Mouse (Mus musculus) intestine, embryonic 15.5 days (tissue): Measurements from ENCODE around the gene Plbd2. TPM values are rescaled to one million over a fixed set of nuclear protein-coding genes. Genes with fewer than 3 reads are reported as not detected.

Experiments used
- ATAC-seq: fragments of 200-750 bp; cut with Nextera tagmentation; 2 replicates; pipeline ENCODE4 v1.8.0; 2017; ENCODE audit warnings: moderate TSS enrichment, moderate library complexity
- H3K27ac ChIP-seq: fragments of 300-500 bp; sonication (generic); 2 replicates; pipeline ENCODE4 v1.5.1; 2015; ENCODE audit warnings: mild to moderate bottlenecking, inconsistent platforms
- H3K27me3 ChIP-seq: fragments of 300-500 bp; sonication (generic); replicated peaks from 2 replicates; pipeline ENCODE4 v1.6.1; 2015; ENCODE audit warnings: inconsistent platforms
- H3K36me3 ChIP-seq: fragments of 300-500 bp; sonication (generic); 2 replicates; pipeline ENCODE4 v1.6.1; 2015; ENCODE audit warnings: inconsistent platforms
- H3K4me1 ChIP-seq: fragments of 300-500 bp; sonication (generic); replicated peaks from 2 replicates; pipeline ENCODE4 v1.6.1; 2015; ENCODE audit warnings: inconsistent platforms
- H3K4me2 ChIP-seq: fragments of 300-500 bp; sonication (generic); replicated peaks from 2 replicates; pipeline ENCODE4 v1.6.1; 2015; ENCODE audit warnings: mild to moderate bottlenecking, inconsistent platforms
- H3K4me3 ChIP-seq: fragments of 300-500 bp; sonication (generic); replicated peaks from 2 replicates; pipeline ENCODE4 v1.5.1; 2015; ENCODE audit warnings: inconsistent platforms
- H3K9ac ChIP-seq: fragments of 300-500 bp; sonication (generic); 2 replicates; pipeline ENCODE4 v1.6.1; 2015; ENCODE audit warnings: inconsistent platforms
- H3K9me3 ChIP-seq: fragments of 300-500 bp; sonication (generic); 2 replicates; pipeline ENCODE4 v1.6.1; 2016; ENCODE audit warnings: inconsistent platforms
- WGBS: fragments of 180-500 bp; shearing (Covaris S2); methylation state at CpG from one replicate; pipeline ENCODE4 v1.1.7; 2015; 5-methylcytosine and 5-hydroxymethylcytosine counted together
- polyA plus RNA-seq: library from polyadenylated mRNA; unstranded; fragments of >200 nt; fragmentation: Nextera tagmentation; extraction: Ambion mirVana; gene quantifications from 2 replicates; pipeline ENCODE4 v1.2.1, GENCODE M21; 2015

The Plbd2 gene
- 49.8 and 50.2 TPM in 2 replicates for polyA plus RNA-seq

GRCm38 (mm10) chr5:120503144-120503795 lies at the start of gene Plbd2:
TSS of gene Plbd2 (minus strand) at chr5:120503625.
- H3K4me1 ChIP-seq, result peaks cover 25% of the 10 kb centered on the region
- under 1% methylated on average over 54 of the region's 55 CpGs for WGBS
- peak within 1 kb of the TSS; percentile 88 for H3K4me3 ChIP-seq

GRCm38 (mm10) chr5:120550673-120551072 lies 47.2 kb upstream of the Plbd2 start:
- Histone ChIP-seq H3K27ac (no peak overlapping the region), H3K4me3 (no peak overlapping the region), H3K4me2 (no peak overlapping the region), H3K27me3 (no peaks in the 10 kb centered on the region), H3K36me3 (peaks cover 22% of the 10 kb centered on the region), H3K9me3 (no peaks in the 10 kb centered on the region), H3K9ac (no peak overlapping the region), H3K4me1 (0 out of 2 replicates have a peak, but pooled peaks cover 3% of the 10 kb centered on the region)
- 93% methylated on average over 5 of the region's 5 CpGs for WGBS
- ATAC-seq, result no peak

More at GRCm38 (mm10) chr5:120503144-120503795, at the start of gene Plbd2:
- Histone ChIP-seq H3K9me3 (no peaks in the 10 kb centered on the region), H3K36me3 (peaks cover 2% of the 10 kb centered on the region; the same call in 1 of the 2 replicates), H3K9ac (peak within 1 kb of the TSS; percentile 77), H3K27ac (no peak within 1 kb of the TSS), H3K27me3 (no peaks in the 10 kb centered on the region), H3K4me2 (peak within 1 kb of the TSS; percentile 83)
- ATAC-seq, result peak; percentile 79

- 64% methylated on average over 5 of the region's 5 CpGs for WGBS
- Histone ChIP-seq H3K4me1 (0 out of 2 replicates have a peak, but pooled peaks cover 3% of the 10 kb centered on the region), H3K4me3 (no peak overlapping the region), H3K9ac (no peak overlapping the region), H3K4me2 (no peak overlapping the region; the same call in 1 of the 2 replicates), H3K36me3 (peaks cover 19% of the 10 kb centered on the region), H3K27me3 (no peaks in the 10 kb centered on the region), H3K27ac (0 out of 2 replicates have a peak overlapping the region, but pooled peaks have one; percentile 27), H3K9me3 (no peaks in the 10 kb centered on the region)
- peak; percentile 79 for ATAC-seq
Measured at GRCm38 (mm10) chr5:120550137-120550536, 46.7 kb upstream of the Plbd2 start.

GRCm38 (mm10) chr5:120548236-120548850 lies 44.9 kb upstream of the Plbd2 start:
- Histone ChIP-seq H3K27ac (no peak overlapping the region), H3K4me1 (0 out of 2 replicates have a peak, but pooled peaks cover 3% of the 10 kb centered on the region), H3K4me3 (no peak overlapping the region), H3K36me3 (peaks cover 13% of the 10 kb centered on the region), H3K27me3 (no peaks in the 10 kb centered on the region), H3K9ac (no peak overlapping the region), H3K4me2 (no peak overlapping the region), H3K9me3 (no peaks in the 10 kb centered on the region)
- peak; percentile 34; the same call in 1 of the 2 replicates for ATAC-seq
- WGBS, result 69% methylated on average over 11 of the region's 11 CpGs

- Histone ChIP-seq H3K9ac (no peak overlapping the region), H3K9me3 (no peaks in the 10 kb centered on the region), H3K36me3 (peaks cover 23% of the 10 kb centered on the region), H3K27ac (no peak overlapping the region), H3K27me3 (no peaks in the 10 kb centered on the region), H3K4me1 (peaks cover 16% of the 10 kb centered on the region; the same call in 1 of the 2 replicates), H3K4me3 (no peak overlapping the region), H3K4me2 (no peak overlapping the region)
- WGBS, result 74% methylated on average over 5 of the region's 5 CpGs
- no peak for ATAC-seq
Measured at GRCm38 (mm10) chr5:120536632-120537031, 33.2 kb upstream of the Plbd2 start.

- WGBS, result 87% methylated on average over 13 of the region's 13 CpGs
- H3K9me3 ChIP-seq, result no peaks in the 10 kb centered on the region
- ATAC-seq, result no peak
- H3K27me3 ChIP-seq, result no peaks in the 10 kb centered on the region
- H3K4me1 ChIP-seq, result peaks cover 16% of the 10 kb centered on the region; the same call in 1 of the 2 replicates
- H3K36me3 ChIP-seq, result peaks cover 23% of the 10 kb centered on the region
- H3K9ac ChIP-seq, result no peak overlapping the region
- no peak overlapping the region for H3K4me3 ChIP-seq
- no peak overlapping the region for H3K27ac ChIP-seq
- no peak overlapping the region for H3K4me2 ChIP-seq
Measured at GRCm38 (mm10) chr5:120536046-120536445, 32.6 kb upstream of the Plbd2 start.

GRCm38 (mm10) chr5:120534686-120535075 lies 31.3 kb upstream of the Plbd2 start:
- ATAC-seq, result no peak
- no peak overlapping the region for H3K9ac ChIP-seq
- 0 out of 2 replicates have a peak overlapping the region, but pooled peaks have one; percentile 32 for H3K27ac ChIP-seq
- H3K36me3 ChIP-seq, result peaks cover 12% of the 10 kb centered on the region
- H3K4me3 ChIP-seq, result no peak overlapping the region
- WGBS, result 58% methylated on average over 2 of the region's 2 CpGs
- H3K4me1 ChIP-seq, result peaks cover 16% of the 10 kb centered on the region; the same call in 1 of the 2 replicates
- no peak overlapping the region for H3K4me2 ChIP-seq
- H3K9me3 ChIP-seq, result no peaks in the 10 kb centered on the region
- no peaks in the 10 kb centered on the region for H3K27me3 ChIP-seq

GRCm38 (mm10) chr5:120534071-120534685 lies 30.8 kb upstream of the Plbd2 start:
- Histone ChIP-seq H3K36me3 (peaks cover 10% of the 10 kb centered on the region; the same call in 1 of the 2 replicates), H3K27ac (0 out of 2 replicates have a peak overlapping the region, but pooled peaks have one; percentile 32), H3K9me3 (no peaks in the 10 kb centered on the region), H3K4me3 (no peak overlapping the region), H3K4me2 (no peak overlapping the region), H3K27me3 (no peaks in the 10 kb centered on the region), H3K4me1 (peaks cover 16% of the 10 kb centered on the region; the same call in 1 of the 2 replicates), H3K9ac (no peak overlapping the region)
- no peak for ATAC-seq
- WGBS, result 55% methylated on average over 15 of the region's 15 CpGs

- WGBS, result 80% methylated on average over 8 of the region's 8 CpGs
- no peaks in the 10 kb centered on the region for H3K36me3 ChIP-seq
- no peak for ATAC-seq
Measured at GRCm38 (mm10) chr5:120531631-120532030, 28.2 kb upstream of the Plbd2 start.

GRCm38 (mm10) chr5:120527296-120527964 lies 24.0 kb upstream of the Plbd2 start:
- WGBS, result 77% methylated on average over 18 of the region's 20 CpGs
- no peak overlapping the region for H3K27ac ChIP-seq
- peaks cover 3% of the 10 kb centered on the region; the same call in 1 of the 2 replicates for H3K36me3 ChIP-seq
- no peak for ATAC-seq
- H3K9ac ChIP-seq, result no peak overlapping the region
- no peaks in the 10 kb centered on the region for H3K27me3 ChIP-seq
- no peak overlapping the region for H3K4me3 ChIP-seq
- no peaks in the 10 kb centered on the region for H3K4me1 ChIP-seq
- no peaks in the 10 kb centered on the region for H3K9me3 ChIP-seq
- H3K4me2 ChIP-seq, result no peak overlapping the region

More at GRCm38 (mm10) chr5:120531631-120532030, 28.2 kb upstream of the Plbd2 start:
- Histone ChIP-seq H3K27me3 (no peaks in the 10 kb centered on the region), H3K4me3 (no peak overlapping the region), H3K4me2 (no peak overlapping the region), H3K4me1 (peaks cover 16% of the 10 kb centered on the region; the same call in 1 of the 2 replicates), H3K9ac (no peak overlapping the region), H3K9me3 (no peaks in the 10 kb centered on the region), H3K27ac (no peak overlapping the region)

- Histone ChIP-seq H3K4me2 (no peak overlapping the region), H3K4me3 (no peak overlapping the region), H3K4me1 (no peaks in the 10 kb centered on the region), H3K9me3 (no peaks in the 10 kb centered on the region), H3K27me3 (no peaks in the 10 kb centered on the region), H3K27ac (no peak overlapping the region), H3K36me3 (peaks cover 4% of the 10 kb centered on the region; the same call in 1 of the 2 replicates), H3K9ac (no peak overlapping the region)
- 53% methylated on average over 11 of the region's 11 CpGs for WGBS
- ATAC-seq, result no peak
Measured at GRCm38 (mm10) chr5:120526311-120526710, 22.9 kb upstream of the Plbd2 start.
